Mouse (Mus musculus) spleen, adult 2 months (tissue): ENCODE measurements at regions not wholly inside any gene's neighbourhood (a gene's known extent, or its start where the extent isn't known, plus 50 kb on each side); places are given as distances from the start of the nearest gene placed in this dataset.

Source experiments
- CTCF ChIP-seq: fragments of 200-500 bp; IDR thresholded peaks from 2 replicates; pipeline ENCODE4 v1.5.1; 2011; ENCODE audit warnings: mild to moderate bottlenecking, inconsistent platforms; ENCODE audit not compliant: insufficient read depth, insufficient read length, insufficient replicate concordance; ENCODE audit errors: extremely low read depth
- POLR2A ChIP-seq: fragments of 200-500 bp; IDR thresholded peaks from 2 replicates; pipeline ENCODE4 v1.6.1; 2011; ENCODE audit warnings: low read depth, low read length, inconsistent platforms

GRCm38 (mm10) chr6:82847598-82847997, 73.3 kb upstream of the Hk2 start:
- TF ChIP-seq CTCF (no peak), POLR2A (no peak)
